Mouse (Mus musculus) hindbrain, embryonic 16.5 days (tissue): Measurements from ENCODE around the gene Serpinb1b. TPM values are rescaled to one million over a fixed set of nuclear protein-coding genes. Genes with fewer than 3 reads are reported as not detected.
"Not testable (repeated sequence)": the region's sequence is repeated elsewhere in the genome, so short reads cannot be mapped to it uniquely, and the experiment has no call there.

Experiments used
- ATAC-seq: fragments of 200-750 bp; cut with Nextera tagmentation; 2 replicates; pipeline ENCODE4 v1.8.0; 2017; ENCODE audit warnings: moderate TSS enrichment, moderate library complexity
- H3K27ac ChIP-seq: fragments of 300-500 bp; sonication (generic); 2 replicates; pipeline ENCODE4 v1.5.1; 2014; ENCODE audit warnings: low read depth, mild to moderate bottlenecking, control low read depth, low read length, moderate library complexity
- H3K27me3 ChIP-seq: fragments of 300-500 bp; sonication (generic); replicated peaks from 2 replicates; pipeline ENCODE4 v1.6.1; 2014; ENCODE audit warnings: low read length; ENCODE audit not compliant: control insufficient read depth, insufficient read depth
- H3K36me3 ChIP-seq: fragments of 300-500 bp; sonication (generic); 2 replicates; pipeline ENCODE4 v1.6.1; 2014; ENCODE audit warnings: mild to moderate bottlenecking, low read length, moderate library complexity, mixed read lengths; ENCODE audit not compliant: control insufficient read depth, insufficient read depth
- H3K4me1 ChIP-seq: fragments of 300-500 bp; sonication (generic); 2 replicates; pipeline ENCODE4 v1.6.1; 2014; ENCODE audit warnings: low read depth, low read length; ENCODE audit not compliant: control insufficient read depth, insufficient read depth
- H3K4me2 ChIP-seq: fragments of 300-500 bp; sonication (generic); 2 replicates; pipeline ENCODE4 v1.6.1; 2014; ENCODE audit warnings: mild to moderate bottlenecking, low read length, control low read depth, moderate library complexity
- H3K4me3 ChIP-seq: fragments of 300-500 bp; sonication (generic); 2 replicates; pipeline ENCODE4 v1.5.1; 2014; ENCODE audit warnings: mild to moderate bottlenecking, low read length, control low read depth, moderate library complexity
- H3K9ac ChIP-seq: fragments of 300-500 bp; sonication (generic); 2 replicates; pipeline ENCODE4 v1.6.1; 2014; ENCODE audit warnings: low read depth, mild to moderate bottlenecking, control low read depth, low read length, moderate library complexity
- H3K9me3 ChIP-seq: fragments of 300-500 bp; sonication (generic); 2 replicates; pipeline ENCODE4 v1.6.1; 2014; ENCODE audit warnings: mild to moderate bottlenecking, low read length, moderate library complexity; ENCODE audit not compliant: control insufficient read depth
- WGBS: fragments of 180-500 bp; shearing (Covaris S2); extraction: QIAGEN DNeasy Blood & Tissue Kit; methylation state at CpG from one replicate; pipeline ENCODE4 v1.1.7; 2014; 5-methylcytosine and 5-hydroxymethylcytosine counted together
- polyA plus RNA-seq: library from polyadenylated mRNA; unstranded; fragments of >200 nt; fragmentation: Nextera tagmentation; extraction: Ambion mirVana; gene quantifications from 2 replicates; pipeline ENCODE4 v1.2.1, GENCODE M21; 2015

Serpinb1b gene
- 26.4 and 34.9 TPM in 2 replicates for polyA plus RNA-seq

DNA sequence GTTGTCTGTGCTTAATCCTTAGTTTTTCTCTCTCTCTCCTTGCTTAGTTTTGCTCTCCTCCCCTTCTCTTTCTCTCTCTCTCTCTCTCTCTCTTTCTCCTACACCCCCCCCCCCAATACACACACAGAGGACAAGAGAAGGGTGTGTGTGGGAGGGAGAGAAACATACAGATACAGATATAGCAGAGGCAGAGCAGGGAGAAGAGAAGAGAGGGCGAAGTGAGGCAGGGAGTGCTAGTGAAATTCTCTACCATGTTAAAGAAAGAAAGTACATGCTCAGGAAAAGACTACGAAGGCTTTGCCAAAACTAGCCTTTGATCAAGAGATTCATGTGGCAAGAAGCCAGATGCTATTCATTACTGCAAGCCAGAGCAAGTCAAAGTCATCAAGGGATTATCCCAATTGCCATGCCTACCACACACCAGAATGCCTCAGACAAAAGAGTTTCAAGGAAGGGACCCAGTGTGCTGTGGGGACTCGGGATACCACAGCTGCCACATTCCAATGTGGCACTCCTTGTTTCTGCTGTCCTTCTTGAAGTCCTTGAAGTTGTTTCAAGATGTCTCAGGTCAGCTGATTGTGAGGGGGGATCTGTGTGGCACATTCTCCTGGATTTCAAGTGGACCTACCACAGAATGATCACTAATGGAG, at the start of gene Serpinb1b:
Gene Serpinb1b, plus strand, starts transcription at position 520 of the 650 bp plus-strand sequence.
- Histone ChIP-seq H3K4me2 (0 out of 2 replicates have a peak within 1 kb of the TSS, but pooled peaks have one; percentile 20), H3K27me3 (no peaks in the 10 kb centered on the region), H3K27ac (no peak within 1 kb of the TSS), H3K4me3 (no peak within 1 kb of the TSS), H3K9ac (no peak within 1 kb of the TSS), H3K4me1 (no peaks in the 10 kb centered on the region), H3K36me3 (no peaks in the 10 kb centered on the region), H3K9me3 (no peaks in the 10 kb centered on the region)
- WGBS: 58% methylated on average over 3 of the region's 3 CpGs
- ATAC-seq: peak; percentile 80; the same call in 1 of the 2 replicates

GRCm38 (mm10) chr13:33029478-33029877, 48.9 kb upstream of the Serpinb1b start:
- not testable (repeated sequence) for H3K4me1 ChIP-seq, H3K9ac ChIP-seq, H3K36me3 ChIP-seq, ATAC-seq, H3K4me2 ChIP-seq, H3K27ac ChIP-seq, H3K4me3 ChIP-seq, H3K9me3 ChIP-seq, H3K27me3 ChIP-seq
- 98% methylated on average over 2 of the region's 2 CpGs for WGBS

- 87% methylated on average over 2 of the region's 3 CpGs for WGBS
- Histone ChIP-seq H3K4me3 (no peak overlapping the region), H3K27me3 (no peaks in the 10 kb centered on the region), H3K4me1 (no peaks in the 10 kb centered on the region), H3K4me2 (no peak overlapping the region), H3K36me3 (no peaks in the 10 kb centered on the region), H3K9ac (no peak overlapping the region), H3K9me3 (no peaks in the 10 kb centered on the region), H3K27ac (no peak overlapping the region)
- ATAC-seq: no peak
These were observed 48.1 kb upstream of the Serpinb1b start for GRCm38 (mm10) chr13:33030281-33030680.

- Histone ChIP-seq H3K4me3 (no peak overlapping the region), H3K4me1 (no peaks in the 10 kb centered on the region), H3K4me2 (no peak overlapping the region), H3K27me3 (no peaks in the 10 kb centered on the region), H3K27ac (no peak overlapping the region), H3K36me3 (no peaks in the 10 kb centered on the region), H3K9ac (no peak overlapping the region), H3K9me3 (no peaks in the 10 kb centered on the region)
- no peak for ATAC-seq
- 89% methylated on average over 1 of the region's 1 CpGs for WGBS
These were observed 42.9 kb upstream of the Serpinb1b start for GRCm38 (mm10) chr13:33035506-33035905.

DNA sequence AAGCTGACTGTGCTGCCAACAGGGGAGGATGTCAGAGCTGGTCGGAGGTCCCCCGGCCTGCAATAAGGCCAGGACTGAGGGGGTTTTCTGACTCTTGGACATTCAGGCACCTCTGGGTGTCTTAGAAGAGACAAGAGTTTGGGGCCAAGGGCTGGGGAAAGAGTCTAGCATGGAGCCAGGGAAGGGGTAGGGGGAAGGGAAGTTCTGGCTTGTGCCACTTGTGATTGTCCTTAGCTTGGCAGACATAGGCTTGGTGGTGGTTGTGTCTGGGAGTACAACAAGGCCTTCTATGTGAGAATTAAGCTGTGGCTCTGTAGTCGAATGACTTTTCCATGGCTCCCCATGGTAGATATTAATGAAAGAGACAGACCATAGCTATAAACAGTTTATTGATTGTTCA, 34.8 kb upstream of the Serpinb1b start:
- Histone ChIP-seq H3K4me1 (no peaks in the 10 kb centered on the region), H3K27ac (no peak overlapping the region), H3K27me3 (no peaks in the 10 kb centered on the region), H3K4me2 (no peak overlapping the region), H3K9me3 (no peaks in the 10 kb centered on the region), H3K9ac (no peak overlapping the region), H3K36me3 (no peaks in the 10 kb centered on the region), H3K4me3 (no peak overlapping the region)
- WGBS: 92% methylated on average over 3 of the region's 3 CpGs
- no peak for ATAC-seq

GRCm38 (mm10) chr13:33047234-33047633, 31.1 kb upstream of the Serpinb1b start:
- H3K9me3 ChIP-seq: no peaks in the 10 kb centered on the region
- H3K36me3 ChIP-seq: no peaks in the 10 kb centered on the region
- H3K27me3 ChIP-seq: no peaks in the 10 kb centered on the region
- 84% methylated on average over 2 of the region's 2 CpGs for WGBS
- H3K9ac ChIP-seq: no peak overlapping the region
- no peak overlapping the region for H3K4me2 ChIP-seq
- no peak overlapping the region for H3K27ac ChIP-seq
- no peak overlapping the region for H3K4me3 ChIP-seq
- no peak for ATAC-seq
- H3K4me1 ChIP-seq: no peaks in the 10 kb centered on the region

- Histone ChIP-seq H3K4me1 (no peaks in the 10 kb centered on the region), H3K36me3 (no peaks in the 10 kb centered on the region), H3K27me3 (no peaks in the 10 kb centered on the region), H3K9me3 (no peaks in the 10 kb centered on the region), H3K27ac (no peak overlapping the region), H3K4me2 (no peak overlapping the region), H3K4me3 (no peak overlapping the region), H3K9ac (no peak overlapping the region)
- no peak for ATAC-seq
- 84% methylated on average over 4 of the region's 4 CpGs for WGBS
These were observed 30.2 kb upstream of the Serpinb1b start for GRCm38 (mm10) chr13:33048187-33048586.

DNA sequence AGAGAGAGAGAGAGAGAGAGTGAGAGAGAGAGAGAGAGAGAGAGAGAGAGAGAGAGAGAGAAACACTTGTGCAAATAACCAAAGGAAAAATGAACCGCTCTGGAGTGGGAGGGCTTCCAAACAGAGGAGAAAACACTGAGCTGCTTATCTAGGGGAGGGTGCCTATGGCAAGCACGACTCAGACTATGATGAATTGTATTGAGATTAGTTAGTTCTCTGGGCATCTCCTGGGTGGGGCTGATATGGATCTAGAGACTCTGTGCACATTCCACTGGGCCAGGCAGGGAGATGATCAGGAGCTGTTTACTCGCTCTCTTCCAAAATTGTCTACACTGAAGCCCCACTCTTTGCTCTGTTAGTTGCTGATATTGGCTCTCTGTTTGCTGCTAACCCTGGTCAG, 26.7 kb upstream of the Serpinb1b start:
- ATAC-seq: no peak
- H3K9me3 ChIP-seq: no peaks in the 10 kb centered on the region
- no peak overlapping the region for H3K4me2 ChIP-seq
- no peak overlapping the region for H3K9ac ChIP-seq
- no peaks in the 10 kb centered on the region for H3K27me3 ChIP-seq
- H3K27ac ChIP-seq: no peak overlapping the region
- H3K4me1 ChIP-seq: no peaks in the 10 kb centered on the region
- 77% methylated on average over 3 of the region's 3 CpGs for WGBS
- H3K36me3 ChIP-seq: no peaks in the 10 kb centered on the region
- no peak overlapping the region for H3K4me3 ChIP-seq

GRCm38 (mm10) chr13:33063048-33063447, 15.3 kb upstream of the Serpinb1b start:
- Histone ChIP-seq H3K9ac (no peak overlapping the region), H3K4me1 (no peaks in the 10 kb centered on the region), H3K9me3 (no peaks in the 10 kb centered on the region), H3K27me3 (no peaks in the 10 kb centered on the region), H3K36me3 (no peaks in the 10 kb centered on the region), H3K4me2 (no peak overlapping the region), H3K4me3 (no peak overlapping the region), H3K27ac (no peak overlapping the region)
- ATAC-seq: no peak
- 65% methylated on average over 1 of the region's 1 CpGs for WGBS
